Mouse (Mus musculus) heart, postnatal 0 days (tissue): ENCODE results near the gene St6galnac5.

Experiments
- CTCF ChIP-seq: IDR thresholded peaks from 2 replicates; pipeline ENCODE4 v1.5.1; 2016; ENCODE audit warnings: antibody characterized with exemption, control low read depth, low read depth
- EP300 ChIP-seq: IDR thresholded peaks from 2 replicates; pipeline ENCODE4 v1.6.1; 2016; ENCODE audit warnings: antibody characterized with exemption, low read depth

GRCm38 (mm10) chr3:152907087-152907486 is 75.0 kb downstream of the St6galnac5 start:
- no peak for TF ChIP-seq EP300
- TF ChIP-seq CTCF = no peak
